Mouse (Mus musculus): ENCODE measurements around the gene Zfp369. TPM values are rescaled to one million over a fixed set of nuclear protein-coding genes. Genes with fewer than 3 reads are reported as not detected.
"Not testable (repeated sequence)": the region's sequence is repeated elsewhere in the genome, so short reads cannot be mapped to it uniquely, and the experiment has no call there.

The Zfp369 gene
- polyA plus RNA-seq, 1 experiment = 4.4 TPM

- Histone ChIP-seq H3K4me3 (ENCODE audit: insufficient read depth, poor library complexity, severe bottlenecking) (peak overlapping the region; percentile 63), H3K36me3 (ENCODE audit: control insufficient read depth, insufficient read depth) (no peaks in the 10 kb centered on the region), H3K79me3 (ENCODE audit: low read depth) (peaks cover 4% of the 10 kb centered on the region), H3K27me3 (ENCODE audit: control insufficient read depth, insufficient read depth, insufficient read length) (no peaks in the 10 kb centered on the region), H3K79me2 (ENCODE audit: control insufficient read depth, insufficient read depth) (peaks cover 10% of the 10 kb centered on the region), H3ac (ENCODE audit: control insufficient read depth, insufficient read length, low read depth) (peak overlapping the region; percentile 82)
- TF ChIP-seq FOSL1 (IDR thresholded peaks at IDR 0.05; ENCODE audit: insufficient read depth, low read length, poor library complexity, severe bottlenecking) (no peak), MYOD1 (IDR thresholded peaks at IDR 0.05; ENCODE audit: control insufficient read depth, insufficient read length, low read depth) (no peak), CTCF (IDR thresholded peaks at IDR 0.05; ENCODE audit: control insufficient read depth, insufficient read depth, insufficient read length) (no peak), USF1 (IDR thresholded peaks at IDR 0.05; ENCODE audit: low read depth) (no peak), MYOG (IDR thresholded peaks at IDR 0.05; ENCODE audit: control insufficient read depth, extremely low read depth, insufficient read length) (no peak), CEBPB (IDR thresholded peaks at IDR 0.05; ENCODE audit: low read depth) (no peak), MAX (IDR thresholded peaks at IDR 0.05) (no peak)
Observed at GRCm38 (mm10) chr13:65277994-65278382, 626 bp upstream of the Zfp369 start.

GRCm38 (mm10) chr13:65286771-65287170 is 8.2 kb downstream of the Zfp369 start:
- Histone ChIP-seq H3K79me2 (ENCODE audit: control insufficient read depth, insufficient read depth) (no peaks in the 10 kb centered on the region), H3K79me3 (ENCODE audit: low read depth) (no peaks in the 10 kb centered on the region), H3K27me3 (ENCODE audit: control insufficient read depth, insufficient read depth, insufficient read length) (no peaks in the 10 kb centered on the region), H3ac (ENCODE audit: control insufficient read depth, insufficient read length, low read depth) (no peak overlapping the region), H3K4me3 (ENCODE audit: insufficient read depth, poor library complexity, severe bottlenecking) (no peak overlapping the region), H3K36me3 (ENCODE audit: control insufficient read depth, insufficient read depth) (peaks cover 17% of the 10 kb centered on the region)
- TF ChIP-seq CTCF (IDR thresholded peaks at IDR 0.05; ENCODE audit: control insufficient read depth, insufficient read depth, insufficient read length) (no peak), MAX (IDR thresholded peaks at IDR 0.05) (no peak), FOSL1 (IDR thresholded peaks at IDR 0.05; ENCODE audit: insufficient read depth, low read length, poor library complexity, severe bottlenecking) (no peak), USF1 (IDR thresholded peaks at IDR 0.05; ENCODE audit: low read depth) (no peak), CEBPB (IDR thresholded peaks at IDR 0.05; ENCODE audit: low read depth) (no peak), MYOD1 (IDR thresholded peaks at IDR 0.05; ENCODE audit: control insufficient read depth, insufficient read length, low read depth) (no peak), MYOG (IDR thresholded peaks at IDR 0.05; ENCODE audit: control insufficient read depth, extremely low read depth, insufficient read length) (no peak)

GRCm38 (mm10) chr13:65296354-65296753 is 17.7 kb downstream of the Zfp369 start:
- no peaks in the 10 kb centered on the region for H3K79me2 ChIP-seq (ENCODE audit: control insufficient read depth, insufficient read depth)
- H3K27me3 ChIP-seq (ENCODE audit: control insufficient read depth, insufficient read depth, insufficient read length) = no peaks in the 10 kb centered on the region
- H3K36me3 ChIP-seq (ENCODE audit: control insufficient read depth, insufficient read depth) = peaks cover 16% of the 10 kb centered on the region
- H3K79me3 ChIP-seq (ENCODE audit: low read depth) = no peaks in the 10 kb centered on the region
- no peak overlapping the region for H3ac ChIP-seq (ENCODE audit: control insufficient read depth, insufficient read length, low read depth)
- no peak for TF ChIP-seq MAX (IDR thresholded peaks at IDR 0.05)
- TF ChIP-seq MYOD1 (IDR thresholded peaks at IDR 0.05; ENCODE audit: control insufficient read depth, insufficient read length, low read depth) = no peak
- TF ChIP-seq FOSL1 (IDR thresholded peaks at IDR 0.05; ENCODE audit: insufficient read depth, low read length, poor library complexity, severe bottlenecking) = no peak
- TF ChIP-seq CEBPB (IDR thresholded peaks at IDR 0.05; ENCODE audit: low read depth) = no peak
- TF ChIP-seq MYOG (IDR thresholded peaks at IDR 0.05; ENCODE audit: control insufficient read depth, extremely low read depth, insufficient read length) = no peak
- TF ChIP-seq CTCF (IDR thresholded peaks at IDR 0.05; ENCODE audit: control insufficient read depth, insufficient read depth, insufficient read length) = no peak
- TF ChIP-seq USF1 (IDR thresholded peaks at IDR 0.05; ENCODE audit: low read depth) = no peak
- H3K4me3 ChIP-seq (ENCODE audit: insufficient read depth, poor library complexity, severe bottlenecking) = no peak overlapping the region

- H3K4me3 ChIP-seq (ENCODE audit: insufficient read depth, poor library complexity, severe bottlenecking) = not testable (repeated sequence)
Observed at GRCm38 (mm10) chr13:65310849-65311248, 32.2 kb downstream of the Zfp369 start.

GRCm38 (mm10) chr13:65311311-65311755 is 32.7 kb downstream of the Zfp369 start:
- no peak for TF ChIP-seq MYOG (IDR thresholded peaks at IDR 0.05; ENCODE audit: control insufficient read depth, extremely low read depth, insufficient read length)
- no peak for TF ChIP-seq USF1 (IDR thresholded peaks at IDR 0.05; ENCODE audit: low read depth)
- no peak for TF ChIP-seq MYOD1 (IDR thresholded peaks at IDR 0.05; ENCODE audit: control insufficient read depth, insufficient read length, low read depth)
- TF ChIP-seq CEBPB (IDR thresholded peaks at IDR 0.05; ENCODE audit: low read depth) = no peak
- no peak for TF ChIP-seq MAX (IDR thresholded peaks at IDR 0.05)
- no peak for TF ChIP-seq CTCF (IDR thresholded peaks at IDR 0.05; ENCODE audit: control insufficient read depth, insufficient read depth, insufficient read length)
- no peak for TF ChIP-seq FOSL1 (IDR thresholded peaks at IDR 0.05; ENCODE audit: insufficient read depth, low read length, poor library complexity, severe bottlenecking)
- Histone ChIP-seq H3K4me3 (ENCODE audit: insufficient read depth, poor library complexity, severe bottlenecking) (no peak overlapping the region), H3ac (ENCODE audit: control insufficient read depth, insufficient read length, low read depth) (no peak overlapping the region), H3K36me3 (ENCODE audit: control insufficient read depth, insufficient read depth) (no peaks in the 10 kb centered on the region), H3K79me3 (ENCODE audit: low read depth) (no peaks in the 10 kb centered on the region), H3K27me3 (ENCODE audit: control insufficient read depth, insufficient read depth, insufficient read length) (no peaks in the 10 kb centered on the region), H3K79me2 (ENCODE audit: control insufficient read depth, insufficient read depth) (no peaks in the 10 kb centered on the region)

More at GRCm38 (mm10) chr13:65310849-65311248, 32.2 kb downstream of the Zfp369 start:
- H3ac ChIP-seq (ENCODE audit: control insufficient read depth, insufficient read length, low read depth); H3K36me3 ChIP-seq (ENCODE audit: control insufficient read depth, insufficient read depth); H3K79me2 ChIP-seq (ENCODE audit: control insufficient read depth, insufficient read depth); H3K27me3 ChIP-seq (ENCODE audit: control insufficient read depth, insufficient read depth, insufficient read length); H3K79me3 ChIP-seq (ENCODE audit: low read depth): not testable (repeated sequence)

- no peak overlapping the region for H3ac ChIP-seq (ENCODE audit: control insufficient read depth, insufficient read length, low read depth)
- H3K27me3 ChIP-seq (ENCODE audit: control insufficient read depth, insufficient read depth, insufficient read length) = no peaks in the 10 kb centered on the region
- no peaks in the 10 kb centered on the region for H3K79me2 ChIP-seq (ENCODE audit: control insufficient read depth, insufficient read depth)
- H3K79me3 ChIP-seq (ENCODE audit: low read depth) = no peaks in the 10 kb centered on the region
- TF ChIP-seq CTCF (IDR thresholded peaks at IDR 0.05; ENCODE audit: control insufficient read depth, insufficient read depth, insufficient read length) (no peak), USF1 (IDR thresholded peaks at IDR 0.05; ENCODE audit: low read depth) (no peak), MYOD1 (IDR thresholded peaks at IDR 0.05; ENCODE audit: control insufficient read depth, insufficient read length, low read depth) (no peak), FOSL1 (IDR thresholded peaks at IDR 0.05; ENCODE audit: insufficient read depth, low read length, poor library complexity, severe bottlenecking) (no peak), MAX (IDR thresholded peaks at IDR 0.05) (no peak)
- H3K36me3 ChIP-seq (ENCODE audit: control insufficient read depth, insufficient read depth) = no peaks in the 10 kb centered on the region
- H3K4me3 ChIP-seq (ENCODE audit: insufficient read depth, poor library complexity, severe bottlenecking) = no peak overlapping the region
Observed at GRCm38 (mm10) chr13:65311826-65312225, 33.2 kb downstream of the Zfp369 start.

- H3K36me3 ChIP-seq (ENCODE audit: control insufficient read depth, insufficient read depth); H3K79me3 ChIP-seq (ENCODE audit: low read depth); H3K4me3 ChIP-seq (ENCODE audit: insufficient read depth, poor library complexity, severe bottlenecking): not testable (repeated sequence)
Observed at GRCm38 (mm10) chr13:65348501-65348900, 69.9 kb downstream of the Zfp369 start.

GRCm38 (mm10) chr13:65351768-65352167 is 73.2 kb downstream of the Zfp369 start:
- H3K27me3 ChIP-seq (ENCODE audit: control insufficient read depth, insufficient read depth, insufficient read length); H3K79me2 ChIP-seq (ENCODE audit: control insufficient read depth, insufficient read depth); H3K79me3 ChIP-seq (ENCODE audit: low read depth); H3K36me3 ChIP-seq (ENCODE audit: control insufficient read depth, insufficient read depth); H3ac ChIP-seq (ENCODE audit: control insufficient read depth, insufficient read length, low read depth); H3K4me3 ChIP-seq (ENCODE audit: insufficient read depth, poor library complexity, severe bottlenecking): not testable (repeated sequence)

More at GRCm38 (mm10) chr13:65348501-65348900, 69.9 kb downstream of the Zfp369 start:
- not testable (repeated sequence) for H3K27me3 ChIP-seq (ENCODE audit: control insufficient read depth, insufficient read depth, insufficient read length); H3ac ChIP-seq (ENCODE audit: control insufficient read depth, insufficient read length, low read depth); H3K79me2 ChIP-seq (ENCODE audit: control insufficient read depth, insufficient read depth)
